Mouse (Mus musculus) thymus, adult 18-20 months (tissue): ENCODE data around the gene Cela3b.
"Not testable (repeated sequence)": the region's sequence is repeated elsewhere in the genome, so short reads cannot be mapped to it uniquely, and the experiment has no call there.

ENCODE experiments used
- DNase-seq, 2 experiments: peaks; one replicate each; pipeline ENCODE4 v3.0.0; 2022; ENCODE audit warnings: mixed read lengths in 2 of 2

The Cela3b gene

GRCm38 (mm10) chr4:137461217-137461616, 30.9 kb upstream of the Cela3b start:
- no peak for DNase-seq

GRCm38 (mm10) chr4:137460676-137461075, 30.3 kb upstream of the Cela3b start:
- DNase-seq: no peak

GRCm38 (mm10) chr4:137458861-137459260, 28.5 kb upstream of the Cela3b start:
- DNase-seq: no peak

- no peak for DNase-seq
These were observed 28.0 kb upstream of the Cela3b start for GRCm38 (mm10) chr4:137458310-137458709.

- no peak for DNase-seq
These were observed 27.0 kb upstream of the Cela3b start for GRCm38 (mm10) chr4:137457292-137457691.

GRCm38 (mm10) chr4:137456581-137456980, 26.2 kb upstream of the Cela3b start:
- DNase-seq: no peak

- no peak for DNase-seq
These were observed 24.2 kb upstream of the Cela3b start for GRCm38 (mm10) chr4:137454582-137454981.

GRCm38 (mm10) chr4:137453234-137453767, 23.0 kb upstream of the Cela3b start, which contains the start of gene 1700013G24Rik:
Gene 1700013G24Rik, plus strand, starts transcription at chr4:137453284.
- no peak for DNase-seq

- DNase-seq: no peak
These were observed 21.9 kb upstream of the Cela3b start for GRCm38 (mm10) chr4:137452190-137452589.

GRCm38 (mm10) chr4:137449715-137450114, 19.4 kb upstream of the Cela3b start:
- DNase-seq: no peak

GRCm38 (mm10) chr4:137449132-137449531, 18.8 kb upstream of the Cela3b start:
- no peak for DNase-seq

- DNase-seq: no peak
These were observed 18.3 kb upstream of the Cela3b start for GRCm38 (mm10) chr4:137448641-137449040.

- DNase-seq: no peak
These were observed 17.9 kb upstream of the Cela3b start for GRCm38 (mm10) chr4:137448197-137448596.

GRCm38 (mm10) chr4:137447363-137448196, 17.2 kb upstream of the Cela3b start:
- DNase-seq: no peak

GRCm38 (mm10) chr4:137445881-137446280, 15.5 kb upstream of the Cela3b start:
- DNase-seq: no peak

- no peak for DNase-seq
These were observed 13.3 kb upstream of the Cela3b start for GRCm38 (mm10) chr4:137443625-137444024.

GRCm38 (mm10) chr4:137441332-137441731, 11.0 kb upstream of the Cela3b start:
- no peak for DNase-seq

GRCm38 (mm10) chr4:137438842-137439241, 8.5 kb upstream of the Cela3b start:
- DNase-seq: no peak

- no peak for DNase-seq
These were observed 6.8 kb upstream of the Cela3b start for GRCm38 (mm10) chr4:137436979-137437669.

- DNase-seq: not testable (repeated sequence)
These were observed 2.6 kb upstream of the Cela3b start for GRCm38 (mm10) chr4:137432700-137433550.

GRCm38 (mm10) chr4:137417712-137418564, 12.4 kb downstream of the Cela3b start:
- no peak for DNase-seq

GRCm38 (mm10) chr4:137414936-137415335, 15.4 kb downstream of the Cela3b start:
- DNase-seq: no peak
